Mouse (Mus musculus): ENCODE measurements around the gene Fbxl13. TPM values are rescaled to one million over a fixed set of nuclear protein-coding genes. Genes with fewer than 3 reads are reported as not detected.

Fbxl13 gene
- polyA plus RNA-seq (2021; fragmentation: Nextera tagmentation) = 0.04 and 0.15 TPM in 2 replicates
- long read RNA-seq, experiment 1 = 0 reads
- long read RNA-seq, experiment 2 = 0 reads

GRCm38 (mm10) chr5:21645439-21646132 is at the start of gene Fbxl13, which contains the start of gene Armc10:
Fbxl13 (minus strand) TSS chr5:21645634.
Armc10 (plus strand) TSS chr5:21645813.

DNA sequence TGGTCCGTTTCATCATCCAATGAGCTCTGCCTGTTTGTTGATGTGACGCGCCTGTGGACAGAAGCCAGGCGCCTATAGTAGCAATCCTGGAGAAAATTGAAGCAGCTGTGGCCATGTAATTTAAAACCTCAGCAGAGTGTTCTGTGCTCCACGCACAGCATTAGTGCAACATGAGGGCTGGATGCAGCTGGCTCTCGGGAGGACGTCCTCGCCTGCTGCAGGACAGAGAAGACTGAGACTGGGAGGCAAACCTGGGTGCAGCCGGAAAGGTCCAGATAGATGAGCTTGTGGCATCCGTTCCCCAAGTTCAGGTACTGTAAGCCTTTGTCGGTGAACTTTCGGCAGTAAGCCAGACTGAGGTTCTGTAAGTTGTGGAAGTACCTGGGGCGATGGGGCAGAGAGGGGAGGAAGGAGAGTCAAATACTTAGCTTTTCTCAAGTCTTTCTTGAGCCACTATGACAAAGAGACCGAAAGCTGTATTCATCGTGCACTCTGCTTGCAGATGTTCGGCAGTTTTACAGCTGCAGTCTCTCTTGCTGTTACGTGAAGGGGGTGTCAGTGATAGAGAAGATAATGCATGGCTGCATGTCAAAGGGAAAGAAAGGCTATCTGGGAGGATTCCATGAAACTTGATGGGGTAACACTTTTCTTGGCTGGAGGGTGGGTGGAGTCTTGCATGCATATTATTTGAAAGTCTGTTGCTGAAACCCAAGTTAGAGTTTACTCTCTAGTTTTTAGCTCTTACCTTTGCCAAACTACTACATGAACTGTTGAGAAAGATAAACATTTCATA is 101.8 kb downstream of the Fbxl13 start, which contains the start of gene Lrrc17:
TSS of gene Lrrc17 (plus strand) at position 151 of the 793 bp plus-strand sequence.

Other genes with a start within 250 kb of the Fbxl13 start
- 0.44 and 0.55 TPM in 2 replicates for gene Ccdc146, start 221.0 kb downstream of the Fbxl13 start, polyA plus RNA-seq (2021; fragmentation: Nextera tagmentation)
- 7.2 and 7.7 TPM in 2 replicates for gene Fam185a, start 220.7 kb downstream of the Fbxl13 start, polyA plus RNA-seq (2021; fragmentation: Nextera tagmentation)
- gene Lrrc17, start 102.1 kb downstream of the Fbxl13 start, polyA plus RNA-seq (2021; fragmentation: Nextera tagmentation) = 0.35 and 0.48 TPM in 2 replicates
- 17.6 and 18.7 TPM in 2 replicates for gene Armc10, start 179 bp upstream of the Fbxl13 start, polyA plus RNA-seq (2021; fragmentation: Nextera tagmentation)
- gene Napepld, start 55.8 kb upstream of the Fbxl13 start, polyA plus RNA-seq (2021; fragmentation: Nextera tagmentation) = 6.1 and 6.8 TPM in 2 replicates
- 66.1 and 81.6 TPM in 2 replicates for gene Pmpcb, start 91.5 kb upstream of the Fbxl13 start, polyA plus RNA-seq (2021; fragmentation: Nextera tagmentation)
- 38.2 and 38.7 TPM in 2 replicates for gene Dnajc2, start 139.6 kb upstream of the Fbxl13 start, polyA plus RNA-seq (2021; fragmentation: Nextera tagmentation)
- 113 and 134 TPM in 2 replicates for gene Psmc2, start 139.6 kb upstream of the Fbxl13 start, polyA plus RNA-seq (2021; fragmentation: Nextera tagmentation)
- gene Slc26a5, start 220.0 kb upstream of the Fbxl13 start, polyA plus RNA-seq (2021; fragmentation: Nextera tagmentation) = 0.04 TPM in 1 of 2 replicates, not detected in the other